Mouse (Mus musculus) A20 (cell line): ENCODE results near the gene Cdc73.
"Not testable (repeated sequence)": the region's sequence is repeated elsewhere in the genome, so short reads cannot be mapped to it uniquely, and the experiment has no call there.

Experiments
- DNase-seq: peaks from one replicate; pipeline ENCODE4 v3.0.0-alpha.2; 2011; ENCODE audit warnings: low read depth, low spot score

Cdc73 gene

DNA sequence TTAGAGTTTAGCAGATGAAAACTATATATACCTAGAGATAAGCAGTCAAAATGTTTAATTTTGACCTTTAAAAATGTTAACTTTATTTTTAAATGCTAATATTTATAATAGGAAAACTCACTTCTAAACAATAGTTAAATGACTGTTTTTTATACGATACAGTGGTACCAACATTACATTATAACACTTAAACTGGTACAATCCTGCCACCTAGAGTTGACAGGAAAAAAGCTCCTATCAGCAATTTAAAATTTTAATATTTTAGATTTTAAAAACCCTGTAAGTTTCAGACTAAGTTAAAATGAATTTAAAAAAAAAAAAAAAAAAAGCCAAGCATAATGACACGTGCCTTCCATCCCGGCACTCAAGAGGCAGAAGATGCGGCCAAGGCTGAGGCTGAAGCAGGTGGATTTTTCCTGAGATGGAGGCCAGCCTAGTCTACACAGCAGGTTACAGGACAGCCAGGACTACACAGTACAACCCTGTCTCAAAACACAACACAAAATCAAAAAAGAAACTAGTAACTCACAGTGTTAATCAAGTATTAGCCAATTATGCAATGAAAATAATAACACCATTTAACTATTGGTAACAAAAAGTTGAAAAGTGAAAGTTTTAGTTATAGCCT is 26.8 kb downstream of the Cdc73 start:
- no peak for DNase-seq

DNA sequence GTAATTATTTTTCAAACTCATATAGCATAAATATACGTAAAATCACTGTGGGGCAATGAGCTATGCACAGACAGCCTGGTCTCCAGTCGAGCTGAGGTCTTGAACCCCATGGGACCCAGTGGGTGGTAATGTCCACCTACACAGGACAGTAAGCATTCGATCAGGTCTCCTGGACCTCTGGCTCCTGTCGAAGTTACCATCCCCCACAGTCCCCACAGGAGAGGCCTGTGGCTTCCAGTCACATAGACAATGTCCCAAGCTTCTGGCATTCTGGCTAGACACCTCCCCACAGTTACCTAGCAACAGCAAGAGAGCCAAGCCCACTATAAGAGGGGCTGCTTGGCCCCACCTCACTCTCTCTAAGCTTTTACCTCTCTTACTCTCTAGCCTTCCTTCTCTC is 37.9 kb downstream of the Cdc73 start:
- DNase-seq, result not testable (repeated sequence)

DNA sequence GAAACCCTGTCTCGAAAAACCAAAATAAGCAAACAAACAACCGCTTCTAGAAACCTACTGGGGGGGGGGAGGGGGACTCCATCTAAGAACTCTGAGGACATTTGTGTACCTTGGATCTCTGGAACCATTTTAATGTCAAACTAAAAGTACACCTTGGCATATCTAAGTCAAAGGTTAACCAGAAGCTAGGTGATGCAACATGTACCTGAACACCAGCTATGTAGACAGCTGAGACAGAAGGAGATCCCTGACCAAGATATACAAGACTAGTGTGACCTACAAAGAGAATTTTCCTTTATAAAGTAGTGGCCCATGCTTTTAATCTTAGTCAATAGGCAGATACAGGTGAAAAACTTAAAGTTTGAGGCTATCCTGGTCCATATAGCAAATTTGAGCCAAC is 39.5 kb downstream of the Cdc73 start:
- no peak for DNase-seq

GRCm38 (mm10) chr1:143653646-143654045 is 49.0 kb downstream of the Cdc73 start:
- no peak for DNase-seq

GRCm38 (mm10) chr1:143650317-143650716 is 52.4 kb downstream of the Cdc73 start:
- DNase-seq, result no peak

DNA sequence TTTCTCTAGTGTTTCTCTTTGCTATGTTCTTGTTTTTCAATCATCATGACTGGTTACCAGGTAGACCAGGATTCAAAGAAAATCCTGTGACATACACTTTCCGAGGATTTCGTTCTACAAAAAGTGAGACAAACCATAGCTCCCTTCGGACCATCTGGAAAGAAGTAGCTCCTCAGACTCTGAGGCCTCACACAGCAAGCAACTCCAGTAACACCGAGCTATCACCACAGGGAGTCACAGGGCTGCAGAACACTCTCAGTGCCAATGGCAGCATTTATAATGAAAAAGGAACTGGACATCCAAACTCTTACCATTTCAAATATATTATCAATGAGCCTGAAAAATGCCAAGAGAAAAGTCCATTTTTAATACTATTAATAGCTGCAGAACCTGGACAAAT is 56.5 kb downstream of the Cdc73 start:
- no peak for DNase-seq

DNA sequence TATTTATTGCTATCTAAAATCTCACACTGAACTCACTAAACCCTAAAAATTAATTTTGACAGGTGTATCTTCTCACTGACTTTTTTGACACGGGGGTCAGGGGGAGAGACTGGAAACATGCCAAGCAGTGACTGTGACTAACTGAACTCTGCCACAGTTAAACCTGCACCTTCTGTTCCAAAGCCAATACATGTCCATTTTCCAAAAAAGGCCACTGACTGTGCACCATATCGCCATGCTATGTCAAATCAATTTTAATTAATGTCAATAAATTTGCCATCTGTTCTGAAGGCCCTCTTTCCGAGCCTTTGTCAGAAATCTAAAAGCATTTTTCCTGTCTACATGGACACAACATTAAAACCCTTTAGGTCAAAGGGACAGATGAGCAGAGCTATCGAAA is 57.3 kb downstream of the Cdc73 start:
- DNase-seq, result no peak

GRCm38 (mm10) chr1:143644221-143644620 is 58.5 kb downstream of the Cdc73 start:
- DNase-seq, result peak; percentile 64

DNA sequence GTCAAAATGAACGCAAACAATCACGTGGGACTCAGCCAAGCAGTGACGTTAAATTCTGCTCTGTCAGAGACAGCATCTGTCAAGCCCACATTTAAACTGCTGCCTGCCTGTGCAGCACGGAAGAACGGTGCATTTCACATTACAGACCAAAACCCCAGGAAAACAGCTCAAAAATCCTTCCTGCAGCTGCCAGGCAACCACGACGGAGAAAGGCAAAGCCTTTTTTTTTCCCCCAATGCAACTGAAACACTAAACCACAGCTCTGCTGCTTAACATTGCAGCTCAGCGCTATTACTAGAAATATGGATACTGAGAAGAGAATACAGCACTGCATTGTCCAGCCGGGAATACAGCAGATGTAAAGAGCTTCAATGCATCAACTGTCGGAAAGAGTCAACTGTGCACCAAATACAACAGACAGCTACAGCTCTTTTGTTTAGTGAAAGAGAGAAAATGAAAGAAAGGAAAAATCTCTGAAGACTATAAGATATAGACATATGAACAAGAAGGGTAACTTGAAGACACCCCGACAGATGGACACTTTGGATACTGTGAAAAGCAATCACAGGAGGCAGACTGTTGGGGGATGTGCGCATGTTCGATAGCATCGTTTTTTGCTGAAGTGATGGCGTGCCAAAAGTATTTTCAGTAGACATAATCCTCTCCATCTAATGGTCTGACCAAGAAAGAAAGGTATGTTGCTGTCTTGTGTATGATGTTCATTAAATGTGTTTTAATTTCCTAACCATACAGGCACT is 61.9 kb downstream of the Cdc73 start, which contains the start of gene B3galt2:
TSS of gene B3galt2 (plus strand) at position 15 of the 758 bp plus-strand sequence.
- DNase-seq, result no peak

- DNase-seq, result no peak
These were observed 69.7 kb downstream of the Cdc73 start for GRCm38 (mm10) chr1:143632854-143633587.

DNA sequence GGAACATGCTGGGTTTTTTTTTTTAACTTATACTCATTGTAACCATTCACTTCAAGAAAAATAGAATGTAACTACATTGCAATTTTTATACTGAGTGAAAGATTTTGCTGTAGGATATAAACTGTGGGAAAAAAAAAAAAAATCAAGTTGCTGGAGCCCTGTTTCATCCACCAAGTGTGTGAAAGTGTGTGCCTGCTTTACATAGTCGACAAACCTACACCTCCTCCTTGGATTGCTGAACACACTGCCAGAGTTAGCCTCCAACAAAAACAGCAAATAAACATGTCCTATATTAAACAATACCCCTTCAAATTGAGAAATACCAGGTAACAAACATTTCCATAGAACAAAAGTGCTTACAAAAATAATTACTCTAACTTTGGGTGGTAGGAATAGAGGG is 70.3 kb downstream of the Cdc73 start:
- DNase-seq, result no peak

GRCm38 (mm10) chr1:143631337-143631736 is 71.4 kb downstream of the Cdc73 start:
- DNase-seq, result no peak

GRCm38 (mm10) chr1:143622634-143623033 is 80.1 kb downstream of the Cdc73 start:
- no peak for DNase-seq

DNA sequence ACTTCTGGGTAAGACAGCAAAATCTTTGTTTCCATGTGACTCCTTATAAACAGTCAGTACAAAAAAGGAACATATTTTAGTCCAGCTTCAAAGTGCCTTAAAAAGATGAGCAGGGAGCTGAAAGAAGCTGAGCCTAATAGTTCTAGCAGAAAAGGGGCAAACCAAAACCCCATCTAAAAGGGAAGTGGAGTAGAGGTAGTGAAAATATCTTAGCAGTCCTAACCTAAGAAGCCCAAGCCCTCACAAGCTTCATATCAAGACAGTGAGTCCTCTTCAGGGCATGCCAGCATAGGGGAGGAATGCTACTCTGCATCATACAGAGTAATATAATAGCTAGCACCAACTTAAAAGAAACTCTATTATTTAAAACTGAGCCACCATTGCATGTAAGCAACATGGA is 80.8 kb downstream of the Cdc73 start:
- peak; percentile 54 for DNase-seq

GRCm38 (mm10) chr1:143619760-143620159 is 82.9 kb downstream of the Cdc73 start:
- DNase-seq, result no peak

GRCm38 (mm10) chr1:143612901-143613300 is 89.8 kb downstream of the Cdc73 start:
- no peak for DNase-seq

DNA sequence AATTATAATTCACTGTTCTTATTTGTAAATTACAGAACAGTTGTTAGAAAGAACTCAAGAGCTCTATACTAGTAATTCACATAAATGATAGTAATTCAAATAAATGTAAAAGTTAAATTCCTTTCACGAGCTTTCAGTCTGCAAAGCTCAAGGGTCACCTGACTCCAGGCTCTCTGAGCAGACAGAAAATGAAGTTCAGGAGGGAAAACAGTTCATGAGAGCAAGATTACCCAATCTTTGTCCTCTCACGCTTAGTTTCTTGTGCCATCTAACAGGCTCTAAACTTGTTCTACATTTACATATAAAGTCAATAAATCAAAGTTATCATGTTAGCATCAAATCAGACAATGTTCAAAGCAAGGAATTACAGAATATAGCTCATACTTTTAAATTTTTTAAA is 93.8 kb downstream of the Cdc73 start:
- DNase-seq, result no peak

DNA sequence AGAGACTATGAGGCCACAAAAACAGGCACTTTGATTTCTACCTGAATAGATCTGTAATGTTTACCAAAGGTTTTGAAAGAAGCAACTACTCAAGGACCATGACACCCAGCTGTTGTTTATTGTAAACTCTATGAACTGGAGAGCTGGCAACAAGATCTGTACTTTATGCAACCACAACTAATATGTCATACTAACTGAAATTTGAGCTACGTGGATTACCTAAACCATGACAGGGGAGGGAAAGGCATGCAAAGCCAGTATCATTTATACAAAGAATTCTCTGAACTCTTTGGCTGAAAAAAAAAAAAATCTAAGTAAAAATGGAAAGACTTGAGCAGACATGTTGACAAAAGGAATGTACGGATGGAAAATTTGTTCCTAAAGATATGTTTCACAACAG is 105.8 kb downstream of the Cdc73 start:
- no peak for DNase-seq

GRCm38 (mm10) chr1:143576824-143577543 is 125.7 kb downstream of the Cdc73 start:
- no peak for DNase-seq

GRCm38 (mm10) chr1:143558235-143558634 is 144.5 kb downstream of the Cdc73 start:
- no peak for DNase-seq

DNA sequence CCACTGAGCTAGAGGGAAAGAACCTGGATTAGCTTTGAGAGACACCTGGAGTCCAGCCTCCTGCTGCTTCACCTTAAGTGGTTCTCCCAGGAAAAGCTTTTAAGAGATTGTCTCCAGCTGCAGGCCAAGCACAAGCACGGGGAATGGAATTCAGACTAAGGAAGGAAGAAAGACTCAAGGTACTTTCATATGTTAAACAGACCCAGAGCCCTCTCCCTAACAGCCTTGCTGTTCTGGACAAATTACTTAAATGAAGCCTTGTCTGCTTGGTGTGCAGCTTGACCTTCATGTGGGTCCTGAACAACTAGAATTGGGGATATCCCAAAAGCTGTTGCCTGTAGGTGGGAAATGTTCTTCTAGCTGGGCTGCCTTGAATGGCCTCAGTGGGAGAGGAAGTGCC is 147.2 kb downstream of the Cdc73 start:
- DNase-seq, result no peak

GRCm38 (mm10) chr1:143554621-143555020 is 148.1 kb downstream of the Cdc73 start:
- no peak for DNase-seq
